Mouse (Mus musculus) lung, adult 2 months (tissue): ENCODE measurements at regions not wholly inside any gene's neighbourhood (a gene's known extent, or its start where the extent isn't known, plus 50 kb on each side); places are given as distances from the start of the nearest gene placed in this dataset.

Experiments used
- CTCF ChIP-seq: fragments of 200-500 bp; IDR thresholded peaks from 2 replicates; pipeline ENCODE4 v1.5.1; 2011; ENCODE audit warnings: mild to moderate bottlenecking, low read length, control low read depth; ENCODE audit not compliant: insufficient read depth
- POLR2A ChIP-seq: fragments of 200-500 bp; IDR thresholded peaks from 2 replicates; pipeline ENCODE4 v1.6.1; 2011; ENCODE audit warnings: low read depth, mild to moderate bottlenecking, control low read depth, low read length, borderline replicate concordance; ENCODE audit errors: extremely low read depth

GRCm38 (mm10) chr2:84183624-84184287 lies 193.4 kb downstream of the Gm13691 start:
- TF ChIP-seq CTCF = no peak
- TF ChIP-seq POLR2A = no peak
